Mouse (Mus musculus) hindbrain, embryonic 10.5 days (tissue): ENCODE measurements around the gene Hist2h2bb. TPM values are rescaled to one million over a fixed set of nuclear protein-coding genes. Genes with fewer than 3 reads are reported as not detected.
A peak's percentile ranks its signal among the peaks of the same experiment; 100 is the strongest.
"Not testable (repeated sequence)": the region's sequence is repeated elsewhere in the genome, so short reads cannot be mapped to it uniquely, and the experiment has no call there.

Source experiments
- DNase-seq: peaks from one replicate; pipeline ENCODE4 v3.0.0-alpha.2; 2017; ENCODE audit warnings: low spot score
- H3K27ac ChIP-seq: fragments of 300-500 bp; sonication (generic); 2 replicates; pipeline ENCODE4 v1.5.1; 2016; ENCODE audit warnings: mild to moderate bottlenecking, moderate library complexity
- H3K27me3 ChIP-seq: fragments of 300-500 bp; sonication (generic); 2 replicates; pipeline ENCODE4 v1.6.1; 2016; ENCODE audit warnings: mild to moderate bottlenecking; ENCODE audit not compliant: poor library complexity, insufficient read depth, severe bottlenecking
- H3K36me3 ChIP-seq: fragments of 300-500 bp; sonication (generic); 2 replicates; pipeline ENCODE4 v1.6.1; 2016; ENCODE audit warnings: mild to moderate bottlenecking, moderate library complexity
- H3K4me1 ChIP-seq: fragments of 300-500 bp; sonication (generic); replicated peaks from 2 replicates; pipeline ENCODE4 v1.6.1; 2016; ENCODE audit warnings: mild to moderate bottlenecking
- H3K4me3 ChIP-seq: fragments of 300-500 bp; sonication (generic); 2 replicates; pipeline ENCODE4 v1.5.1; 2016; ENCODE audit warnings: mild to moderate bottlenecking, moderate library complexity
- H3K9me3 ChIP-seq: fragments of 300-500 bp; sonication (generic); 2 replicates; pipeline ENCODE4 v1.6.1; 2016; ENCODE audit warnings: mild to moderate bottlenecking, moderate library complexity
- WGBS: fragments of 180-500 bp; shearing (Covaris S2); methylation state at CpG from one replicate; pipeline ENCODE4 v1.1.7; 2016; 5-methylcytosine and 5-hydroxymethylcytosine counted together
- polyA plus RNA-seq: library from polyadenylated mRNA; unstranded; fragments of >200 nt; fragmentation: Nextera tagmentation; extraction: Ambion mirVana; gene quantifications from 2 replicates; pipeline ENCODE4 v1.2.1, GENCODE M21; 2016

The Hist2h2bb gene
- polyA plus RNA-seq, 1 experiment from 2014 or later = 9.4 TPM

GRCm38 (mm10) chr3:96246018-96246417, 23.5 kb upstream of the Hist2h2bb start:
- H3K36me3 ChIP-seq, DNase-seq, H3K27me3 ChIP-seq, H3K9me3 ChIP-seq: not testable (repeated sequence)
- WGBS = 1% methylated on average over 10 of the region's 21 CpGs
- peak overlapping the region; percentile 81 for H3K27ac ChIP-seq
- peaks cover 48% of the 10 kb centered on the region for H3K4me1 ChIP-seq
- peak overlapping the region; percentile 44 for H3K4me3 ChIP-seq

- peak within 1 kb of the TSS; percentile 89 for H3K27ac ChIP-seq
- peak within 1 kb of the TSS; percentile 59 for H3K4me3 ChIP-seq
- H3K27me3 ChIP-seq, H3K9me3 ChIP-seq, DNase-seq, H3K36me3 ChIP-seq: not testable (repeated sequence)
- H3K4me1 ChIP-seq = peaks cover 47% of the 10 kb centered on the region
- under 1% methylated on average over 18 of the region's 47 CpGs for WGBS
Observed at GRCm38 (mm10) chr3:96246427-96246856, 23.1 kb upstream of the Hist2h2bb start, which contains the start of gene Hist2h3c1. Hist2h3c1 (plus strand) TSS chr3:96246685.

- H3K27ac ChIP-seq = peak overlapping the region; percentile 89
- H3K4me1 ChIP-seq = peaks cover 47% of the 10 kb centered on the region
- DNase-seq = no peak
- no peaks in the 10 kb centered on the region for H3K27me3 ChIP-seq
- no peaks in the 10 kb centered on the region for H3K36me3 ChIP-seq
- no peaks in the 10 kb centered on the region for H3K9me3 ChIP-seq
- 3% methylated on average over 11 of the region's 11 CpGs for WGBS
- peak overlapping the region; percentile 59 for H3K4me3 ChIP-seq
Observed at GRCm38 (mm10) chr3:96247356-96248140, 22.0 kb upstream of the Hist2h2bb start.

GRCm38 (mm10) chr3:96248141-96249033, 21.2 kb upstream of the Hist2h2bb start:
- no peak for DNase-seq
- H3K27me3 ChIP-seq = no peaks in the 10 kb centered on the region
- H3K27ac ChIP-seq = peak overlapping the region; percentile 62
- peaks cover 44% of the 10 kb centered on the region for H3K4me1 ChIP-seq
- no peaks in the 10 kb centered on the region for H3K36me3 ChIP-seq
- H3K4me3 ChIP-seq = peak overlapping the region; percentile 59
- no peaks in the 10 kb centered on the region for H3K9me3 ChIP-seq
- WGBS = 50% methylated on average over 6 of the region's 6 CpGs

- H3K4me1 ChIP-seq = peaks cover 39% of the 10 kb centered on the region
- WGBS = 56% methylated on average over 4 of the region's 4 CpGs
- H3K4me3 ChIP-seq = peak overlapping the region; percentile 59
- no peaks in the 10 kb centered on the region for H3K27me3 ChIP-seq
- H3K9me3 ChIP-seq = no peaks in the 10 kb centered on the region
- no peaks in the 10 kb centered on the region for H3K36me3 ChIP-seq
- peak overlapping the region; percentile 62 for H3K27ac ChIP-seq
- DNase-seq = no peak
Observed at GRCm38 (mm10) chr3:96249034-96249345, 20.6 kb upstream of the Hist2h2bb start.

GRCm38 (mm10) chr3:96250890-96251289, 18.7 kb upstream of the Hist2h2bb start:
- no peak for DNase-seq
- Histone ChIP-seq H3K36me3 (no peaks in the 10 kb centered on the region), H3K27me3 (no peaks in the 10 kb centered on the region), H3K4me1 (peaks cover 33% of the 10 kb centered on the region), H3K9me3 (no peaks in the 10 kb centered on the region), H3K4me3 (no peak overlapping the region), H3K27ac (no peak overlapping the region)
- 87% methylated on average over 3 of the region's 3 CpGs for WGBS

- 94% methylated on average over 3 of the region's 3 CpGs for WGBS
- DNase-seq = no peak
- peaks cover 33% of the 10 kb centered on the region for H3K4me1 ChIP-seq
- H3K9me3 ChIP-seq = no peaks in the 10 kb centered on the region
- H3K36me3 ChIP-seq = no peaks in the 10 kb centered on the region
- no peak overlapping the region for H3K4me3 ChIP-seq
- no peaks in the 10 kb centered on the region for H3K27me3 ChIP-seq
- H3K27ac ChIP-seq = no peak overlapping the region
Observed at GRCm38 (mm10) chr3:96251787-96252186, 17.8 kb upstream of the Hist2h2bb start.

- Histone ChIP-seq H3K27ac (peak overlapping the region; percentile 56), H3K9me3 (no peaks in the 10 kb centered on the region), H3K36me3 (no peaks in the 10 kb centered on the region), H3K4me1 (peaks cover 13% of the 10 kb centered on the region; the same call in 1 of the 2 replicates), H3K27me3 (no peaks in the 10 kb centered on the region), H3K4me3 (no peak overlapping the region)
- WGBS = 49% methylated on average over 10 of the region's 10 CpGs
- peak; percentile 50 for DNase-seq
Observed at GRCm38 (mm10) chr3:96254683-96255355, 14.7 kb upstream of the Hist2h2bb start.

- Histone ChIP-seq H3K36me3 (no peaks in the 10 kb centered on the region), H3K4me1 (peaks cover 5% of the 10 kb centered on the region; the same call in 1 of the 2 replicates), H3K9me3 (no peaks in the 10 kb centered on the region), H3K4me3 (no peak overlapping the region), H3K27me3 (no peaks in the 10 kb centered on the region), H3K27ac (no peak overlapping the region)
- WGBS = 84% methylated on average over 5 of the region's 5 CpGs
- no peak for DNase-seq
Observed at GRCm38 (mm10) chr3:96255926-96256593, 13.5 kb upstream of the Hist2h2bb start.

- 80% methylated on average over 3 of the region's 3 CpGs for WGBS
- Histone ChIP-seq H3K36me3 (no peaks in the 10 kb centered on the region), H3K27me3 (no peaks in the 10 kb centered on the region)
Observed at GRCm38 (mm10) chr3:96257190-96257589, 12.4 kb upstream of the Hist2h2bb start.

GRCm38 (mm10) chr3:96260220-96260619, 9.3 kb upstream of the Hist2h2bb start:
- no peaks in the 10 kb centered on the region for H3K9me3 ChIP-seq
- H3K27ac ChIP-seq = no peak overlapping the region
- WGBS = 87% methylated on average over 5 of the region's 5 CpGs
- H3K27me3 ChIP-seq = no peaks in the 10 kb centered on the region
- no peak for DNase-seq
- H3K4me3 ChIP-seq = no peak overlapping the region
- peaks cover 34% of the 10 kb centered on the region for H3K4me1 ChIP-seq
- H3K36me3 ChIP-seq = no peaks in the 10 kb centered on the region

More at GRCm38 (mm10) chr3:96257190-96257589, 12.4 kb upstream of the Hist2h2bb start:
- Histone ChIP-seq H3K4me1 (peaks cover 16% of the 10 kb centered on the region), H3K9me3 (no peaks in the 10 kb centered on the region), H3K4me3 (no peak overlapping the region), H3K27ac (no peak overlapping the region)
- DNase-seq = no peak

GRCm38 (mm10) chr3:96261623-96262022, 7.9 kb upstream of the Hist2h2bb start:
- H3K27me3 ChIP-seq = no peaks in the 10 kb centered on the region
- H3K4me3 ChIP-seq = peak overlapping the region; percentile 65
- H3K9me3 ChIP-seq = no peaks in the 10 kb centered on the region
- H3K27ac ChIP-seq = peak overlapping the region; percentile 99
- DNase-seq = no peak
- H3K4me1 ChIP-seq = peaks cover 34% of the 10 kb centered on the region
- 50% methylated on average over 3 of the region's 3 CpGs for WGBS
- no peaks in the 10 kb centered on the region for H3K36me3 ChIP-seq
